Mouse (Mus musculus) testis, postnatal 10 days (tissue): ENCODE results near the gene Xylt1.

Experiments
- DNase-seq: peaks from one replicate; pipeline ENCODE4 v3.0.0; 2021; ENCODE audit warnings: low spot score

Gene Xylt1

GRCm38 (mm10) chr7:117515794-117516193 is 135.0 kb downstream of the Xylt1 start:
- no peak for DNase-seq

GRCm38 (mm10) chr7:117516896-117517295 is 136.1 kb downstream of the Xylt1 start:
- no peak for DNase-seq

GRCm38 (mm10) chr7:117521369-117521768 is 140.6 kb downstream of the Xylt1 start:
- no peak for DNase-seq

GRCm38 (mm10) chr7:117522092-117522635 is 141.4 kb downstream of the Xylt1 start:
- no peak for DNase-seq

- DNase-seq: no peak
Measured at GRCm38 (mm10) chr7:117524430-117525214, 143.8 kb downstream of the Xylt1 start.

GRCm38 (mm10) chr7:117525678-117526077 is 144.9 kb downstream of the Xylt1 start:
- DNase-seq: no peak

- DNase-seq: no peak
Measured at GRCm38 (mm10) chr7:117526570-117526969, 145.8 kb downstream of the Xylt1 start.

- DNase-seq: no peak
Measured at GRCm38 (mm10) chr7:117529787-117530655, 149.2 kb downstream of the Xylt1 start.

GRCm38 (mm10) chr7:117532651-117533050 is 151.9 kb downstream of the Xylt1 start:
- DNase-seq: no peak

- DNase-seq: no peak
Measured at GRCm38 (mm10) chr7:117533164-117533563, 152.4 kb downstream of the Xylt1 start.

GRCm38 (mm10) chr7:117539931-117540330 is 159.2 kb downstream of the Xylt1 start:
- DNase-seq: no peak

GRCm38 (mm10) chr7:117540413-117540812 is 159.6 kb downstream of the Xylt1 start:
- DNase-seq: no peak

- DNase-seq: no peak
Measured at GRCm38 (mm10) chr7:117541056-117541455, 160.3 kb downstream of the Xylt1 start.

- DNase-seq: no peak
Measured at GRCm38 (mm10) chr7:117541681-117542080, 160.9 kb downstream of the Xylt1 start.

- DNase-seq: no peak
Measured at GRCm38 (mm10) chr7:117543041-117543440, 162.3 kb downstream of the Xylt1 start.

- no peak for DNase-seq
Measured at GRCm38 (mm10) chr7:117544126-117544525, 163.3 kb downstream of the Xylt1 start.

- no peak for DNase-seq
Measured at GRCm38 (mm10) chr7:117548301-117548700, 167.5 kb downstream of the Xylt1 start.

GRCm38 (mm10) chr7:117550916-117551549 is 170.3 kb downstream of the Xylt1 start:
- no peak for DNase-seq

- DNase-seq: no peak
Measured at GRCm38 (mm10) chr7:117553228-117553627, 172.4 kb downstream of the Xylt1 start.

- no peak for DNase-seq
Measured at GRCm38 (mm10) chr7:117555735-117556134, 175.0 kb downstream of the Xylt1 start.

- no peak for DNase-seq
Measured at GRCm38 (mm10) chr7:117558166-117558565, 177.4 kb downstream of the Xylt1 start.

- no peak for DNase-seq
Measured at GRCm38 (mm10) chr7:117559051-117559450, 178.3 kb downstream of the Xylt1 start.
